Mouse (Mus musculus) forebrain, embryonic 12.5 days (tissue): ENCODE results near the gene Akap13. TPM values are rescaled to one million over a fixed set of nuclear protein-coding genes. Genes with fewer than 3 reads are reported as not detected.
A peak's percentile ranks its signal among the peaks of the same experiment; 100 is the strongest.

Source experiments
- ATAC-seq: fragments of 200-750 bp; cut with Nextera tagmentation; 2 replicates; pipeline ENCODE4 v1.8.0; 2017; ENCODE audit warnings: moderate TSS enrichment; ENCODE audit not compliant: low FRiP score
- H3K27ac ChIP-seq: fragments of 300-500 bp; sonication (generic); 2 replicates; pipeline ENCODE4 v1.5.1; 2016; ENCODE audit warnings: mild to moderate bottlenecking
- H3K27me3 ChIP-seq: fragments of 300-500 bp; sonication (generic); 2 replicates; pipeline ENCODE4 v1.6.1; 2016; ENCODE audit warnings: mild to moderate bottlenecking
- H3K36me3 ChIP-seq: fragments of 300-500 bp; sonication (generic); replicated peaks from 2 replicates; pipeline ENCODE4 v1.6.1; 2016; ENCODE audit warnings: mild to moderate bottlenecking
- H3K4me1 ChIP-seq: fragments of 300-500 bp; sonication (generic); 2 replicates; pipeline ENCODE4 v1.6.1; 2016
- H3K4me2 ChIP-seq: fragments of 300-500 bp; sonication (generic); 2 replicates; pipeline ENCODE4 v1.6.1; 2016; ENCODE audit warnings: mild to moderate bottlenecking, moderate library complexity
- H3K4me3 ChIP-seq: fragments of 300-500 bp; sonication (generic); replicated peaks from 2 replicates; pipeline ENCODE4 v1.5.1; 2016; ENCODE audit warnings: mild to moderate bottlenecking
- H3K9ac ChIP-seq: fragments of 300-500 bp; sonication (generic); 2 replicates; pipeline ENCODE4 v1.6.1; 2016; ENCODE audit warnings: mild to moderate bottlenecking
- H3K9me3 ChIP-seq: fragments of 300-500 bp; sonication (generic); 2 replicates; pipeline ENCODE4 v1.6.1; 2016
- WGBS: fragments of 180-500 bp; shearing (Covaris S2); methylation state at CpG from one replicate; pipeline ENCODE4 v1.1.7; 2016; 5-methylcytosine and 5-hydroxymethylcytosine counted together
- microRNA-seq: library from miRNA; unstranded; fragments of <30 nt; microRNA quantifications from one replicate; pipeline ENCODE4, GENCODE M21; 2017
- polyA plus RNA-seq: library from polyadenylated mRNA; unstranded; fragments of >200 nt; fragmentation: Nextera tagmentation; extraction: Ambion mirVana; gene quantifications from 2 replicates; pipeline ENCODE4 v1.2.1, GENCODE M21; 2016

The Akap13 gene
- polyA plus RNA-seq, 1 experiment from 2014 or later = 27.6 TPM

- no peak overlapping the region for H3K27ac ChIP-seq
- peaks cover 5% of the 10 kb centered on the region; the same call in 1 of the 2 replicates for H3K4me1 ChIP-seq
- H3K4me2 ChIP-seq = no peak overlapping the region
- H3K36me3 ChIP-seq = no peaks in the 10 kb centered on the region
- no peaks in the 10 kb centered on the region for H3K9me3 ChIP-seq
- H3K27me3 ChIP-seq = no peaks in the 10 kb centered on the region
- WGBS = 89% methylated on average over 8 of the region's 8 CpGs
- H3K9ac ChIP-seq = no peak overlapping the region
- H3K4me3 ChIP-seq = no peak overlapping the region
- ATAC-seq = no peak
Measured at GRCm38 (mm10) chr7:75795106-75795505, 339.8 kb downstream of the Akap13 start.

- ATAC-seq = peak; percentile 64
- peaks cover 5% of the 10 kb centered on the region; the same call in 1 of the 2 replicates for H3K4me1 ChIP-seq
- no peak overlapping the region for H3K9ac ChIP-seq
- WGBS = 42% methylated on average over 9 of the region's 9 CpGs
- no peak overlapping the region for H3K4me2 ChIP-seq
- H3K9me3 ChIP-seq = no peaks in the 10 kb centered on the region
- no peak overlapping the region for H3K27ac ChIP-seq
- H3K27me3 ChIP-seq = no peaks in the 10 kb centered on the region
- no peak overlapping the region for H3K4me3 ChIP-seq
- H3K36me3 ChIP-seq = no peaks in the 10 kb centered on the region
Measured at GRCm38 (mm10) chr7:75796474-75796873, 341.1 kb downstream of the Akap13 start.

DNA sequence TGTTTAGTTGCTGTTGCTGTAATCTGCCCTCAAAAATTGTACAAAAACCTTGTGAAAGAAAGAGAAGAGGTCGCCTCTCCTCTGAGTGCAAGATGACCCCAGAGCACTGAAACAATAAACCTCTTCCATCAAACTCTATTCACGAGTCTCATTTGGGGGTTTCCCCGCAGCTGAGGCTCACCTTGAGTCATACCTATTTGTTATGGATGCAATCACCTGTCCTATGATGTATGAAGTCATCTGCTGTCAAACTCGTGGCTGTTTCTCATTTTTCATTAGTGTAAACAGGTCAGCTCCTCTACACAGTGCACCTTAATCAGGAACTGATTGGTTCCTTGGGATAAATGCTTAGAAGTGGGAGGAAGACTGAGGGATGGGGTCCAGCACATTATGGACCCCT lies 345.2 kb downstream of the Akap13 start:
- peaks cover 5% of the 10 kb centered on the region; the same call in 1 of the 2 replicates for H3K4me1 ChIP-seq
- WGBS = 79% methylated on average over 4 of the region's 4 CpGs
- H3K9ac ChIP-seq = no peak overlapping the region
- H3K4me3 ChIP-seq = no peak overlapping the region
- no peak overlapping the region for H3K27ac ChIP-seq
- no peaks in the 10 kb centered on the region for H3K27me3 ChIP-seq
- H3K36me3 ChIP-seq = no peaks in the 10 kb centered on the region
- H3K9me3 ChIP-seq = no peaks in the 10 kb centered on the region
- H3K4me2 ChIP-seq = no peak overlapping the region
- ATAC-seq = no peak

GRCm38 (mm10) chr7:75801022-75801421 lies 345.7 kb downstream of the Akap13 start:
- H3K9ac ChIP-seq = no peak overlapping the region
- H3K4me1 ChIP-seq = peaks cover 5% of the 10 kb centered on the region; the same call in 1 of the 2 replicates
- no peak overlapping the region for H3K4me3 ChIP-seq
- WGBS = 88% methylated on average over 3 of the region's 3 CpGs
- no peaks in the 10 kb centered on the region for H3K27me3 ChIP-seq
- H3K9me3 ChIP-seq = no peaks in the 10 kb centered on the region
- no peak for ATAC-seq
- H3K4me2 ChIP-seq = no peak overlapping the region
- no peaks in the 10 kb centered on the region for H3K36me3 ChIP-seq
- H3K27ac ChIP-seq = no peak overlapping the region

GRCm38 (mm10) chr7:75801621-75802358 lies 346.5 kb downstream of the Akap13 start:
- ATAC-seq = no peak
- no peak overlapping the region for H3K9ac ChIP-seq
- no peaks in the 10 kb centered on the region for H3K36me3 ChIP-seq
- WGBS = 89% methylated on average over 5 of the region's 5 CpGs
- no peak overlapping the region for H3K27ac ChIP-seq
- H3K4me2 ChIP-seq = no peak overlapping the region
- no peaks in the 10 kb centered on the region for H3K27me3 ChIP-seq
- H3K9me3 ChIP-seq = no peaks in the 10 kb centered on the region
- no peak overlapping the region for H3K4me3 ChIP-seq
- H3K4me1 ChIP-seq = no peaks in the 10 kb centered on the region

- H3K27ac ChIP-seq = no peak overlapping the region
- no peak overlapping the region for H3K9ac ChIP-seq
- H3K9me3 ChIP-seq = no peaks in the 10 kb centered on the region
- no peak overlapping the region for H3K4me3 ChIP-seq
- no peaks in the 10 kb centered on the region for H3K36me3 ChIP-seq
- no peaks in the 10 kb centered on the region for H3K4me1 ChIP-seq
- ATAC-seq = no peak
- WGBS = 77% methylated on average over 3 of the region's 3 CpGs
- H3K27me3 ChIP-seq = no peaks in the 10 kb centered on the region
- no peak overlapping the region for H3K4me2 ChIP-seq
Measured at GRCm38 (mm10) chr7:75802887-75803286, 347.6 kb downstream of the Akap13 start.

Small RNAs within 50 kb of the gene (microRNA-seq; reads per million reads assigned to microRNA genes)
- gene Gm23251 = not detected

Other genes with a start within 250 kb of the Akap13 start
- 4.6 TPM in 2 replicates for gene Sv2b, start 146.3 kb upstream of the Akap13 start, polyA plus RNA-seq